Mouse (Mus musculus): ENCODE measurements at regions not wholly inside any gene's neighbourhood (a gene's known extent, or its start where the extent isn't known, plus 50 kb on each side); places are given as distances from the start of the nearest gene placed in this dataset.

GRCm38 (mm10) chr14:25231881-25232280, 227.1 kb upstream of the Zmiz1 start:
- DNase-seq: no peak

- no peak for DNase-seq
Observed at GRCm38 (mm10) chr14:25236421-25236973, 222.5 kb upstream of the Zmiz1 start.

- DNase-seq: no peak
Observed at GRCm38 (mm10) chr14:25239335-25239960, 219.5 kb upstream of the Zmiz1 start.

GRCm38 (mm10) chr14:25242753-25243152, 216.2 kb upstream of the Zmiz1 start:
- DNase-seq: no peak

- no peak for DNase-seq
Observed at GRCm38 (mm10) chr14:25243289-25243688, 215.7 kb upstream of the Zmiz1 start.

- no peak for DNase-seq
Observed at GRCm38 (mm10) chr14:25243698-25244097, 215.3 kb upstream of the Zmiz1 start.

- no peak for DNase-seq
Observed at GRCm38 (mm10) chr14:25244841-25245240, 214.1 kb upstream of the Zmiz1 start.

GRCm38 (mm10) chr14:25245691-25246090, 213.3 kb upstream of the Zmiz1 start:
- peak; percentile 26 for DNase-seq

- DNase-seq: no peak
Observed at GRCm38 (mm10) chr14:25248941-25249340, 210.0 kb upstream of the Zmiz1 start.

- DNase-seq: no peak
Observed at GRCm38 (mm10) chr14:25253016-25253850, 205.8 kb upstream of the Zmiz1 start.

- DNase-seq: no peak
Observed at GRCm38 (mm10) chr14:25263121-25263520, 195.9 kb upstream of the Zmiz1 start.

GRCm38 (mm10) chr14:25266846-25267245, 192.1 kb upstream of the Zmiz1 start:
- DNase-seq: no peak

- peak; percentile 33 for DNase-seq
Observed at GRCm38 (mm10) chr14:25268090-25268631, 190.8 kb upstream of the Zmiz1 start.

GRCm38 (mm10) chr14:25270227-25270876, 188.6 kb upstream of the Zmiz1 start:
- DNase-seq: no peak

- DNase-seq: no peak
Observed at GRCm38 (mm10) chr14:25272366-25273156, 186.4 kb upstream of the Zmiz1 start.

GRCm38 (mm10) chr14:25279751-25280150, 179.2 kb upstream of the Zmiz1 start:
- DNase-seq: no peak

- no peak for DNase-seq
Observed at GRCm38 (mm10) chr14:25292557-25292956, 166.4 kb upstream of the Zmiz1 start.

GRCm38 (mm10) chr14:25294226-25294625, 164.8 kb upstream of the Zmiz1 start:
- no peak for DNase-seq

GRCm38 (mm10) chr14:25295688-25296350, 163.2 kb upstream of the Zmiz1 start:
- peak; percentile 57 for DNase-seq

- DNase-seq: no peak
Observed at GRCm38 (mm10) chr14:25299673-25300190, 159.3 kb upstream of the Zmiz1 start.
